Mouse (Mus musculus): ENCODE data around the gene Erlin1.

The Erlin1 gene

GRCm38 (mm10) chr19:44069121-44069913, at the start of gene Erlin1:
Gene Erlin1, minus strand, starts transcription at chr19:44069785.
- DNase-seq (ENCODE audit: low spot score), result peak; percentile 85

- no peak for DNase-seq (ENCODE audit: low spot score)
Observed at GRCm38 (mm10) chr19:44117793-44118192, 48.2 kb upstream of the Erlin1 start.

GRCm38 (mm10) chr19:44111706-44112105, 42.1 kb upstream of the Erlin1 start:
- DNase-seq (ENCODE audit: low spot score), result peak; percentile 28

- no peak for DNase-seq (ENCODE audit: low spot score)
Observed at GRCm38 (mm10) chr19:44110356-44110755, 40.8 kb upstream of the Erlin1 start.

- peak; percentile 95 for DNase-seq (ENCODE audit: low spot score)
Observed at GRCm38 (mm10) chr19:44108996-44109395, 39.4 kb upstream of the Erlin1 start.

- DNase-seq (ENCODE audit: low spot score), result no peak
Observed at GRCm38 (mm10) chr19:44107661-44108521, 38.3 kb upstream of the Erlin1 start.

GRCm38 (mm10) chr19:44106831-44107660, 37.5 kb upstream of the Erlin1 start, which contains the start of gene Chuk:
Gene Chuk, minus strand, starts transcription at chr19:44107480.
- DNase-seq (ENCODE audit: low spot score), result peak; percentile 98

- no peak for DNase-seq (ENCODE audit: low spot score)
Observed at GRCm38 (mm10) chr19:44104393-44104792, 34.8 kb upstream of the Erlin1 start.

- DNase-seq (ENCODE audit: low spot score), result no peak
Observed at GRCm38 (mm10) chr19:44103001-44103400, 33.4 kb upstream of the Erlin1 start.

- no peak for DNase-seq (ENCODE audit: low spot score)
Observed at GRCm38 (mm10) chr19:44100840-44101239, 31.3 kb upstream of the Erlin1 start.

- DNase-seq (ENCODE audit: low spot score), result no peak
Observed at GRCm38 (mm10) chr19:44086278-44086677, 16.7 kb upstream of the Erlin1 start.

- no peak for DNase-seq (ENCODE audit: low spot score)
Observed at GRCm38 (mm10) chr19:44080920-44081319, 11.3 kb upstream of the Erlin1 start.

GRCm38 (mm10) chr19:44080023-44080422, 10.4 kb upstream of the Erlin1 start:
- DNase-seq (ENCODE audit: low spot score), result no peak

- DNase-seq (ENCODE audit: low spot score), result no peak
Observed at GRCm38 (mm10) chr19:44077024-44077423, 7.4 kb upstream of the Erlin1 start.

GRCm38 (mm10) chr19:44076457-44076856, 6.9 kb upstream of the Erlin1 start:
- DNase-seq (ENCODE audit: low spot score), result no peak

GRCm38 (mm10) chr19:44074986-44075385, 5.4 kb upstream of the Erlin1 start:
- no peak for DNase-seq (ENCODE audit: low spot score)

- DNase-seq (ENCODE audit: low spot score), result no peak
Observed at GRCm38 (mm10) chr19:44071166-44071565, 1.6 kb upstream of the Erlin1 start.

GRCm38 (mm10) chr19:44069914-44070232, 288 bp upstream of the Erlin1 start:
- no peak for DNase-seq (ENCODE audit: low spot score)

- no peak for DNase-seq (ENCODE audit: low spot score)
Observed at GRCm38 (mm10) chr19:44068232-44068631, 1.4 kb downstream of the Erlin1 start.

- peak; percentile 65 for DNase-seq (ENCODE audit: low spot score)
Observed at GRCm38 (mm10) chr19:44067323-44068049, 2.1 kb downstream of the Erlin1 start.

GRCm38 (mm10) chr19:44064734-44065133, 4.9 kb downstream of the Erlin1 start:
- DNase-seq (ENCODE audit: low spot score), result no peak

Data from adipocyte (in vitro differentiated cells).